Comparison of ENCODE assay signal across 8 mouse cellular contexts in the genomic region with DNA sequence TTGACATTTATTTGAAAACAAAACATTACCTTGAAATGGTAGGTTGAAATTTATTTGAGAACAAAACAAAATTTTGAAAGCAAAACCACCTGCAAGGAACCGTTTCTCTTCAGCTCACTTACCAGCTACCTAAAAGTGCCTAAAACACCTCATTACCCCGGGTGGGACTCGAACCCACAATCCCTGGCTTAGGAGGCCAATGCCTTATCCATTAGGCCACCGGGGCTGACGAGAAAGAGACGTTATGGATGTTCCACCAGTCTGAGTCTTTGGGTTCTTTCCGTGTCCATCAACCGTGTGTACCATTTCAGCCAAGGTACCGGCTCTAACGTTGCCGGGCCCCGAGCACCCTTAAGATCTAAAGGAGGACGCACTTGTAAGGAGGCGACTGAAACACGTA. TPM values are rescaled to one million over a fixed set of nuclear protein-coding genes. Genes with fewer than 3 reads are reported as not detected.
DNase-seq lines count a peak whose midpoint lies in the region; ATAC-seq lines count a peak whose summit lies in the region.

No protein-coding gene starts in this region.

- peak; percentile 78 to 81 for DNase-seq in urinary bladder, adult 18-20 months (ENCODE audit: low spot score in 2 of 2)
- DNase-seq in urinary bladder, postnatal 4 days (ENCODE audit: low spot score in 2 of 2): no peak
- peak; percentile 97 for DNase-seq in embryo, embryonic 9.5 days (ENCODE audit: extremely low spot score)
- DNase-seq in kidney, adult 11 months: peak; percentile 65
- peak; percentile 70 for DNase-seq in left cerebral cortex, postnatal 4 days
- peak; percentile 90 for DNase-seq in midbrain, embryonic 10.5 days (ENCODE audit: low spot score)
- DNase-seq in right cerebral cortex, postnatal 36 days (ENCODE audit: low spot score in 2 of 2): peak; percentile 78 to 87

- peak overlapping the region; percentile 61 for H3K4me3 ChIP-seq in midbrain, embryonic 10.5 days

- H3K36me3 ChIP-seq in midbrain, embryonic 10.5 days: no peaks in the 10 kb centered on the region

- no peaks in the 10 kb centered on the region for H3K9me3 ChIP-seq in midbrain, embryonic 10.5 days (replicated peaks)

- peaks cover 25% of the 10 kb centered on the region for H3K4me1 ChIP-seq in midbrain, embryonic 10.5 days

- intact Hi-C loops in left cerebral cortex, postnatal 4 days (cut with DNase I): loop anchor here (10.0 kb wide), 1 partner anchor 354 kb away; the partner anchor contains the start of gene Zfp40

- peak; percentile 19 for ATAC-seq in granulocyte monocyte progenitor cell, adult 5-6 weeks (replicated peaks; ENCODE audit: poor library complexity, severe bottlenecking)

- WGBS in midbrain, embryonic 10.5 days: under 1% methylated on average over 15 of the region's 15 CpGs

- no peak overlapping the region for H3K27ac ChIP-seq in midbrain, embryonic 10.5 days (replicated peaks)

- no peaks in the 10 kb centered on the region for H3K27me3 ChIP-seq in midbrain, embryonic 10.5 days (ENCODE audit: low read depth, poor library complexity, severe bottlenecking)

RNA-seq across cellular contexts. Expression of gene Zfp213, which starts 15.4 kb away (rescaled TPM):
- total RNA-seq in granulocyte monocyte progenitor cell, adult 5-6 weeks (2014; fragmentation: Nextera tagmentation): 4.9 and 6.9 TPM in 2 replicates
- 9.7 and 10.7 TPM in 2 replicates for total RNA-seq in granulocyte monocyte progenitor cell, adult 5-6 weeks (2017)
- 1 to 10 TPM; 6.4 to 7.3 TPM for total RNA-seq in left cerebral cortex, postnatal 4 days (2021)
- polyA plus RNA-seq in midbrain, embryonic 10.5 days (2016; fragmentation: Nextera tagmentation; extraction: Ambion mirVana): 27.5 and 28.7 TPM in 2 replicates

RNA-seq across cellular contexts. Expression of gene Zfp13, which starts 50.7 kb away (rescaled TPM):
- total RNA-seq in granulocyte monocyte progenitor cell, adult 5-6 weeks (2014; fragmentation: Nextera tagmentation): 1.7 and 2.2 TPM in 2 replicates
- 0.46 and 0.56 TPM in 2 replicates for total RNA-seq in granulocyte monocyte progenitor cell, adult 5-6 weeks (2017)
- total RNA-seq in left cerebral cortex, postnatal 4 days (2021): 10 to 100 TPM; 42.1 to 42.4 TPM
- 19.8 and 25.7 TPM in 2 replicates for polyA plus RNA-seq in midbrain, embryonic 10.5 days (2016; fragmentation: Nextera tagmentation; extraction: Ambion mirVana)

RNA-seq across cellular contexts. Expression of gene Zscan10, which starts 52.0 kb away (rescaled TPM):
- total RNA-seq in granulocyte monocyte progenitor cell, adult 5-6 weeks (2014; fragmentation: Nextera tagmentation): not detected in 2 replicates
- total RNA-seq in granulocyte monocyte progenitor cell, adult 5-6 weeks (2017): not detected in 2 replicates
- total RNA-seq in left cerebral cortex, postnatal 4 days (2021): not detected
- 0.12 and 0.19 TPM in 2 replicates for polyA plus RNA-seq in midbrain, embryonic 10.5 days (2016; fragmentation: Nextera tagmentation; extraction: Ambion mirVana)

Comparison
In these comparisons a context has a peak if more than half of its experiments do, and no peak if none do; other contexts are left out.
1. DNase-seq: peak in urinary bladder, adult 18-20 months (2 of 2), embryo, embryonic 9.5 days (single experiment), kidney, adult 11 months (single experiment), left cerebral cortex, postnatal 4 days (single experiment), midbrain, embryonic 10.5 days (single experiment) and right cerebral cortex, postnatal 36 days (2 of 2); none in urinary bladder, postnatal 4 days (0 of 2).
2. RNA of gene Zfp13, which starts 50.7 kb away (total RNA-seq): 42.1 to 42.4 TPM in left cerebral cortex, postnatal 4 days; 0.46 to 2.2 TPM in granulocyte monocyte progenitor cell, adult 5-6 weeks; every median in the first group is over 10 times any median in the second.